Mouse (Mus musculus): ENCODE measurements around the gene Tldc1.

DNA sequence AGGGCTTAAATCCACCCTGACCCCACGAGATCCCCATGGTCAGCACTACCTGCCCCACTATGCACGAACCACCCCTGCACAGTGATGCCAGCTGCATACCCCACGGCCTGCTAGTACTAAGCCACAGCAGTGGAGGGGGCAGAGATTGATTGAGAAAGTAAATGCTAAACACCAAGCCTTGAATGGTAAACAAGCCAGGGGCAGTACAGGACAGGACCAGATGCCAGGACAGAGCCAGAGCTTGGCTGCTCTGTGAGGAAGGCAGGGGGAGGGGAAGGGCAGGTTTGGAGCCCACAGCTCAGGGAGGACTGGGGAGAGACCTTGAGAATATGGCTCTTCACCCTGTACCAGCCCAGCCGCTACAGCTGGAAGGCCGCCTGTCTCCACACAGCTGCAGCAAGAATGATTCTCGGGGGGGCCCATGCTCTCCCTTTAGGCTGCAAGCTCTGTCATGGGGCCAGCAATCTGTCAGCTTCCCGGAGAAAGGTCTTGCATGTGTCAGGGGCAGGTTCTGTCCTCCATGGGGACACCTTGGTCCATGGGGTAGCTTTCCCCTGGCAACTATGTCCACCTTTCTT lies 1.5 kb downstream of the Tldc1 start:
- TF ChIP-seq CTCF (IDR thresholded peaks at IDR 0.05; ENCODE audit: extremely low read depth, insufficient read depth, low read length) (no peak), POLR2A (IDR thresholded peaks at IDR 0.05; ENCODE audit: extremely low read depth, insufficient read depth, low read length) (no peak)

Measured in cortical plate, adult 2 months (tissue).